Mouse (Mus musculus) brain, embryonic 14.5 days (tissue): ENCODE measurements around the gene Nkx2-1.

Source experiments
- CTCF ChIP-seq: fragments of 200-500 bp; IDR thresholded peaks from 2 replicates; pipeline ENCODE4 v1.5.1; 2012; ENCODE audit warnings: inconsistent platforms, mild to moderate bottlenecking, moderate library complexity, borderline replicate concordance; ENCODE audit not compliant: insufficient read depth, insufficient read length; ENCODE audit errors: extremely low read depth
- POLR2A ChIP-seq: fragments of 200-500 bp; IDR thresholded peaks from 2 replicates; pipeline ENCODE4 v1.6.1; 2012; ENCODE audit warnings: mild to moderate bottlenecking, inconsistent platforms, borderline replicate concordance; ENCODE audit not compliant: poor library complexity, insufficient read depth, insufficient read length, severe bottlenecking; ENCODE audit errors: extremely low read depth

DNA sequence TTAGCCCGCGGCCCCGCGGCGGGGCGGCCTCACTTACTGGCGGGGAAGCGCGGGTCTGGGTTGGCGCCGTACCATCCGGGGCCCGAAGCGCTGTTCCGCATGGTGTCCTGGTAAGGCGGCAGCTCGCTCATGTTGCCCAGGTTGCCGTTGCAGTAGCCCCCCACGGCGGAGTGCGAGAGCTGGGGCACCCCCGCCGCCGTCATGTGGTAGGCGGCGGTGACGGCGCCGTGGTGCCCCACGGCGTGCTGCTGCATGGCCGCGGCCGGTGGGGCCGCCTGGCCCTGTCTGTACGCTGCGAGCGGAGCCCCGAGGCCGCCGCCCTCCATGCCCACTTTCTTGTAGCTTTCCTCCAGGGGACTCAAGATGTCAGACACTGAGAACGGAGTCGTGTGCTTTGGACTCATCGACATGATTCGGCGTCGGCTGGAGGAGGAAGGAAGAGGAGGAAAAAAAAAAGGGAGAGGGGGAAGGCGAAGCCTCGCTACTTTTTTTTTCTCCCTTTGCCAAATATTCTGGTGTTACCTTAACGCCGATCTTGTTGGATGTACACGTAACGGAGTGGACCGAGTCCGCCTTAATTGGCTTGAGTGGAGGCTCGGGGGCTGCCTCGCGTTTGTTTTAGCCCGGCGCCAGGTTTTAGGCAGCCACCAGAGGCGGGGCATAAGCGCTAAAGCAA, 1.9 kb downstream of the Nkx2-1 start:
- TF ChIP-seq POLR2A (no peak), CTCF (no peak)
